Mouse (Mus musculus) telencephalon, adult 2 months (tissue): Measurements from ENCODE around the gene Mon2.

Source experiments
- DNase-seq: peaks from one replicate; pipeline ENCODE4 v3.0.0-alpha.2; 2011; ENCODE audit warnings: low read depth, low spot score

The Mon2 gene

DNA sequence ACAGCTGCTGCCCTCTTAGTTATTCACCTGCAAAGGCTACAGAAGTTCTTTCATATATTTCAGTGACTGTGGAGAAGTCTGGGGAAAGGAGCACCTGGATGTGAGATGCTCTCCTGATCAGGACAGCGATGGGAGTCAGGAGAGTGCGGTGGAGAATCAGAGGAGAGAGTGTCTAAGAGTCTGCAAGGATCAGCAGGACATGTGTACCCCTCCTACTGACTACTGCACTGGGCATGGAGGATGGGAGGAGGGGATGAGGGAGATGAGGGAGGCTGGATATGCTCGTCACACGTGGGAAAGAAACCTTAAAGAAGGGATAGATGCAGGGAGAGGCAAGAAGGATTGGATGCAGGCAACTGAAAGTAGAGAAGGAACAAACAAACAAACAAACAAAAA, 112.1 kb downstream of the Mon2 start:
- no peak for DNase-seq

DNA sequence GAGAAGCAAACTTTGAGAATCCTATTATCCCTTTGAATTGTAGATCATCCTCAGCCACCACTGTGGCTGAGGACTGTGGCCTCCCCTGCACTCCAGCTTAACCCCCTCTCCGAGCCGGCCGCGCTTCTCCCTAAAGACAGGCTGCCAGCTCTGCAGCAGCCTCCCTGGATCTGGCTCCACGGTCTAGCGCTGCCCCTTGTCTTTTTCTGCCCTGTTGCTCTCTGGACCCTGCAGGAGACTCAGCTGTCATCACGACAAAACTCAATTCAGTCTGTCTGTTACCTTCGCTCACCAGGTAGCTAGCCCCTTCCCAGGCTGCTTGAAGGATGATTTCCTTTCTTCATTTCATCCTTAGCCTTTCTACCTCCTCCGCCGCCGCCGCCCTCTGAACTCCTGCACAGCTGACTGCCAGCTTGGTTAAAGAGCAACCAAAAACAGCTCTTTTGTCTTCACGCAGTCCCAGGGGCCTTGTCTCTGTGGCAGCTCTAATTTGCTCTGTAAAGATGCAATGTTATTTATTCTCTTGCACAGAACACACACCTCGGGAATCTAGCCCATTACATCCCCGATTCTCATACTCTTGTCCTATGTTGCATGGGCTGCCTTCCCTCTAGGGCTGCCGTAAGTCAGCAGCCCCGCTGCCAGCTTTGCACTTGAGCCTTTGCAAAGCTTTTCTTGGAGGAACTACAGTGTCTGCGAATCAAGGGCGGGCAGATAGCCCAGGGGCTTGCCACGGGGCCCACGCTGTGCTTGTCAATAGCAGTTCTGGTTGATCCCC, 112.7 kb downstream of the Mon2 start:
- DNase-seq: no peak

DNA sequence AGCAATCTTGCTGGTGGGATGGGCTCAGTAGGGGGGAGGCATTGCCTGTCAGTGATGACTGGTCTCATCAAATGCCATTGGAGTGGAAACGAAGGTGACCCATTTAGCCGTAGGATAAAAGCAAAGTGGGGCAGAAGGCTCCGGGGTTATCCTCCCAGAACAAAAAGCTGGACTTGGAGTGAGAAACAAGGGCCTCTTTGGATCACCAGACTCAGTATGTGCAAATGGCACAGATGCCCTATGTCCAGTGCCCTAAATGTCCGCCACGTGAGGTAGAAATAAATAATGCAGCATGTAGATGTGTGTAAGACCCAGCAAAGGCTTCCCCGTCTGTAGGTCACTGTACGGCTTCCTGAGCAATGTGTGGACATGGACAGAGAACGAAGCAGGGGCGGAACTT, 113.7 kb downstream of the Mon2 start:
- DNase-seq: no peak

DNA sequence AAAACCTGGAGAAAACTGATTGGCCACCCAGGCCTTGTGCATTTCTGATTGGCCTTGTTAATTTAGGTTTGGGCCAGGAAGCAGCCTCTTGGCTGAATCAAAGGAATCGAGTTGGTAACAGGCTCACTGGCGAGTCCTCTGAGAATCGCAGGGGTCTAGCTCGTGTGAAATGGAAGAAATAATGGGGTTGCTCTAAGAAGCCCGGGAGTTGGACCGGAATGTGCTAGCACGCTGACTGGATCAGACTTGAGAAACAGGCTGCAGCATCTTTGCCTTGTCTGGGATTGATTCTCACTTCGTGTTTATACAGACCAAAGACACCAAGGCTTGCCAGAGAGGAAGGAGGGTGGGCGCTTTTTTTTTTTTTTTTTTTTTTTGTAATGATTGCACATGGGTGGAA, 114.8 kb downstream of the Mon2 start:
- DNase-seq: no peak

DNA sequence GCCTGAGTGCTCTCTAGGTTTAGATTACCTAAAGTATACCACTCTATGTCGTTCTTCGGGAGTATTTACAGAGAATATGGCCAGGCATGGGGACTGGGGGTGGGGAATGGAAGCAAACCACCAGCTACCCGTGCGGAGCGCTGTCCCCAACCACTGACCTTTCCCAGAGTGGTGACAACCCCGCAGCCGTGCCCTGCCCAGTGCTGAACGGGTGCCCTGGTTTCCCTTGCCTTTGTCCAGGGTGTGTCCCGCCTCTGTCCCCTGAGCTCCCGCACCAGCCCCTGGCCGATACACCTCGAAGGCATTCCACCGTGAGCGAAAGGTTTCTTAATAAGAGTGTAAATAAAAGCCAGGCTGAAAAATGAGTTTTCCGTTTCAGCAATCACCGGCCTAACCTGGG, 115.6 kb downstream of the Mon2 start:
- DNase-seq: no peak

DNA sequence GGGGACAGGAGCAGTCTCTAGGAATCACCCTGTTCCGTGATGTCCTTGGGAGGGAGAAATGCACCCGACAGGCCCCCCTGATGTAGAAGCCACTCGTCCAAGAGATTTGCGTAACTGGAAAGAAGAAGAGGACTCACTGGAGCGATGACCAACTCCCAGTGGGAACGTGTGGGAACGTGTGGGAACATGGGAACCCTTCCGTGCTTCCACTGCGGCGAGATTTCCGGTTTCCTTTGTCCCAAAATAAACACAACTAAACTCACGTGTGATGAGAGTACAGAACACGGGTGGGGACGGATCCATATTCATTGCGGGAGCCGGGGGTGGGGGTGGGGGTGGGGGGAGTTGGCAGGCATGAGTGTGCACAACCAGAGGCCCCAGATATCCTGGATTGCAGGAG, 116.1 kb downstream of the Mon2 start:
- DNase-seq: no peak

DNA sequence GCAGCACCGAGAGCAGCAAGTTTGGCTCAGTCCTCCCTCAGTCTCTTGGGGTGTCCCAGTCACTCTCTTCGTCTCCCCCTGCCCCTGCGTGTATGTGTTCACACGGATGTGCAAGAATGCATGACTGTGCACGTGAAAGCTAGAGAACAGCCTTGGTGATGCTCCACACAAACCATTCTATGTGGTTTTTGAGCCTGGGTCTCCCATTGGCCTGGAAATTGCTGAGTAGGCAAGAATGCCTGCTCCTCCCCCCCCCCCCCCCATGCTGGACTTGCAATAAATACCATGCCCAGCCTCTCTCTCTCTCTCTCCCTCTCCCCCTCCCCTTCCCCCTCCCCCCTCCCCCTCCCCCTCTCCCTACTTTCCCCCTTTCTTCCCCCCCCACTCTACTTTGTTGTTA, 117.6 kb downstream of the Mon2 start:
- DNase-seq: no peak

DNA sequence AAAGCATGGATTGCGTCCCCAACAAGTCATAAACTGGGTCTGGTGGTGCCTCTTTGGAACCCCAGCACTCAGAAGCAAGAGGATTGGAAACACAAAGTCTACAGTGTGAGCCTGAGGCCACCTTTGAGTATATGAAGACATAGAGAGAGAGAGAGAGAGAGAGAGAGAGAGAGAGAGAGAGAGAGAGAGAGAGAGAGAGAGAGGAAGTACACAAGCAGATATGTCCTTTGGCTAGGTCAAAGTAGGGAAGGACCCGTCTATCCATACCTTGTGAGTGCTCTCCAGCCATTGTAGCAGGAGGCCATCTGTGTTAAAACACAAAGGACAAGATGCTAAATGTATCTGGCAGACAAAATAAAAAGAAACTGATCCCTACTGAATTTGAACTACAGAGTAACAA, 118.4 kb downstream of the Mon2 start:
- no peak for DNase-seq

DNA sequence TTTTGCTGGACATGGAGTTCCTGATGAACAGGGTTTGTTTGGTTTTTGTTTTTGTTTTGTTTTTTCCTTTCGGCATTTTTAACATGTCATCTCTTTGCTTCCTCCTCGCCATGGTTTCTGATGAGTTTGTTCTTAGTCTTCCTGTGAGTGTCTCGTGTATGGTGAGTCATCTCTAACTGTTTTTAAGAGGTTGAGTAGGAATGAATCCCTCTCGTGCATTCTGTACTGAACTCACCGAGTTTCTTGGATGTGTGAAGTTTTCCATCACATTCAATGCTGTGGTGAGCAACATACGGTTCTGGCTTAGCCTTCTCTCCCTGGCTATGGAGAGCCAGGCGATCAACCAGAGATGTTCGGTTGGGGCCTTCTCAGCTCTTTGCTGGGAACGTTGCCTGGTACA, 122.7 kb downstream of the Mon2 start:
- DNase-seq: no peak

DNA sequence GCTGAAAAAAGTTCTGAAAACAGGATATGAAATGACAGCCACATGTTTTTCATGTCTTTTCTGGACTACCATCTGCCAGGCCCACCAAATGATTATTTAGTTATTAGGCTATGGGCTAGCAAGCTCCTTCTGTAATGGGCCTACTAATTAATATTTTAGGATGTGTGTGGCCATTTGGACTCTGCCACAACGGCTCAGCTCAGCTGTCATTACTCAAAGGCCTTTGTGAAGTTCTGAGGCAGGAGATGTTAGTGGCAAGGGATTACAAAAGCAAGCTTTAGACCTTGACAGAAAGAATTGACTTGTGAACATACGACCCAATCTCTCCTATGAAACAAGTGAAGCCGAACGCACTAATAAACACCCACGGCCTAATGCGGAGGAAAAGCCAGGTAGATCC, 125.3 kb downstream of the Mon2 start:
- DNase-seq: no peak

DNA sequence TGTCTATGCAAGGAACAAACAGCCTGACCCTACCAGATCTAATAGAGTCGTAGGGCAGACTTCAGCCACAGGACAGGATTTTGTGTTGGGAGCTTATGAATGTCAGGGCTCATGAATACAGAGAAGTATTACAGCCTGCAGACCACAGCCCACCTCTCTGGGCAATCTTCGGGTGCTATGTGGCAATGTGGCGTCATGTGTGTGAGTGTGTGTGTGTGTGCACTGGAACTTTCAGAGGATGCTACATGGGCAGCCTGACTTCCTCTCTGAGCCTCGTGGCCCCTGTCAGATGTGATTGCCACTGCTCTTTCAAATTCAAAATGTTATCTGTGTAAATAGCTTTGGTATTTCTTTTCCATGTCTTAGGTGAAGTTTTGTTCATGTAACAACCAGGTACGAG, 131.4 kb downstream of the Mon2 start:
- DNase-seq: no peak

DNA sequence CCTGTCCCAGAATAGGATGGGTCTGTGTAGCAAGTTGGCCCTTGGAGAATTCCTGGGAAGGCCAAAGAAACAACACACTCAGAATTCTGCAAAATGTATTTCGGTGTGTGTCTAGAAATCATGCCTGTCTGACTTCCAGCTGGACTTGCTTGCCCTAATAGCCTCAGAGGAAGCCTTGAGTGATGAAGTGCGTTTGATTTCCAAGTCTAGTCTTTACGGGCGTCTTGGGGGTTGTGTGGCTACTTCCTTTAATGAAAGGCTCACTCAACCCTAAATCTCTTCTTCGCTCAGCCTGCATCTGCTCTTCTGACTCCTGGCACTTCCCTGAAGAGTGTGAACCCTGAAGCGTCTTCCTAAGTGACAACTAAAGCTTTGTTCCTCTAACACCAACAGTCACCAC, 132.5 kb downstream of the Mon2 start:
- DNase-seq: no peak

DNA sequence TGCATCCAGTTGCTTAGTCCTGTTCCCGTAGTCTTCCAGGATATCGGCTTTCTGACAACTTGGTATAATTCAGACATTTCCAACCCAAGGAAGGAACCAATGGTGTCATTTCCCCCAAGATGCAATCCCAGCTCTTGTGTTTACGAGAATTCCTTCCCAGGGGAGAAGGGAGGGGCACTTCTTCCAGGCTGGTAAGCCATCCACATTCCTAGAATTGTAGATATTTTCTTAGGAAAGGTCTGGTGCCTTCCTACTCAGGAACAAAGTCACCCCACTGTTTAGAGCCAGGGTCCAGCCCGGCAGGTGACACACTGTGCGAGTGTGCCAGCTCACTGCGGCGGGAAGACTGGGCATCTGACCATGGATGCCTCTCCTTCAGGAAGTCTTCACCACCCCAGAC, 133.5 kb downstream of the Mon2 start:
- no peak for DNase-seq
